Mouse (Mus musculus) bone marrow macrophage, adult 2 months (primary cell): ENCODE data around the gene Gm10318.

ENCODE experiments used
- CTCF ChIP-seq: IDR thresholded peaks from 2 replicates; pipeline ENCODE4 v1.5.1; 2012; ENCODE audit warnings: low read depth, mild to moderate bottlenecking, low read length, moderate library complexity
- POLR2A ChIP-seq: IDR thresholded peaks from 2 replicates; pipeline ENCODE4 v1.6.1; 2012; ENCODE audit warnings: mild to moderate bottlenecking, low read depth, low read length, borderline replicate concordance

DNA sequence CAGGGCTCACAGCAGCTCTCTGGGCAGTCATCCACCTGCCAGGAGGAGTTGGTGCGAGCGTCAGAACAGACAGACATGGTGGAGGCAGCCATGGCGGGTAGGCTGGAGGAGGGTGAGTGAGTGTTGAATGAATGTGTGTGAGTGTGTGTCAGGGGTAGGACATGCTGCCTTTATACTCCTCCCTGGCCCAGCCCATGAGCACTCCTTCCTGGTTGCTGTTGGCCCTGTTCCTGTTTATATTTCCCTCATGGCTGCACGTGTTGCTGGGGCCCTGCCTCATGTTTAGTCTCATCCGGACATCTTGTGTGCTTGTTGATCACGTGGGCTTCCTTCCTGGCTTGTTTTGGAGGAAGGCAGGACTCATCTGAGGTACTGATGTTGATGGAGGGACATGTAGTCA lies 25.7 kb upstream of the Gm10318 start, which contains the start of gene Krtap10-4:
- TF ChIP-seq CTCF = no peak
- no peak for TF ChIP-seq POLR2A
